Mouse (Mus musculus) lung, postnatal 0 days (tissue): ENCODE results near the gene Rbbp7.

Experiments
- CTCF ChIP-seq: IDR thresholded peaks from 2 replicates; pipeline ENCODE4 v1.5.1; 2016; ENCODE audit warnings: antibody characterized with exemption, mild to moderate bottlenecking
- EP300 ChIP-seq: IDR thresholded peaks from 2 replicates; pipeline ENCODE4 v1.6.1; 2016; ENCODE audit warnings: antibody characterized with exemption, mild to moderate bottlenecking, control low read depth

DNA sequence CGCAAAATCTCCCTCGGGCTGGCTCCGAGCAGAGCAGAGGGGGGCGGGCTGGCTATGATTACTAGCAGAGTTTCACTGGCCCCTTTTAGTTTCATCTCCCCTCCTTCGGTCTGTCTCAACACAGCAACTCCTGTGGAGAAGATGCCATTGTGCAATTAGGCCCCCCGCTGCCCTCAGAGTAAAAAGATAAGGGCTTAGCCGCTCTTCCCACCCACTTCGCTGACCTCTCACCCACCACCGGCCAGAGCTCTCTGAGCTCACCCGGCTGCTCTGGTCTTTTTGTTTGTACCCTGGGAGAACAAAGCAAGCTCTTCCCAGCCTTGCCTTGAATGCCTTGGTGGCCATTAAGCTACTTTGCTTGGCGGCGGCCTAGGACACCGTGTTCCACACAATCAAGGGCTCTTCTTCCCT lies 32.8 kb upstream of the Rbbp7 start:
- TF ChIP-seq CTCF (no peak), EP300 (no peak)
